Mouse (Mus musculus): ENCODE measurements around the gene Hsf2bp.

Hsf2bp gene

GRCm38 (mm10) chr17:31982326-31983190, 53.6 kb downstream of the Hsf2bp start:
- DNase-seq (ENCODE audit: low read depth, low spot score), result peak; percentile 88

DNA sequence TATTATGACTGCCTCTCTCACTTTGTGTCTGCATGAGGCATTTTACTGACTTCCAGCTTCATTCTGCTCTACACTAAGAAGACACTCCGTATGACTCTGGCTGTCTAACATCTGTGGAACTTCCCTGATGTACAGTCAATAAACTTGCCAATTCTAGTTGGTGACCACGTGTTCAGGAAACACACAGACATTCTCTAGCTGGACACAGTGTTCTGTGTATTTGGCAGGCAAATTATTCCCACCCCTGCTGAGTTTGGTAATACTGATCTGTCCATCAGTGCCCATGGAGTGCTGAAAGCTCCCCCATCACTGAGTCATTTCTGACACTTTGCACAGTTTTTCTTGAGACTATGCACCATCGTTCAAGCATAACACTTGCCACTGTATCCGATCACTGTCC, 56.3 kb downstream of the Hsf2bp start:
- DNase-seq (ENCODE audit: low read depth, low spot score), result peak; percentile 82

DNA sequence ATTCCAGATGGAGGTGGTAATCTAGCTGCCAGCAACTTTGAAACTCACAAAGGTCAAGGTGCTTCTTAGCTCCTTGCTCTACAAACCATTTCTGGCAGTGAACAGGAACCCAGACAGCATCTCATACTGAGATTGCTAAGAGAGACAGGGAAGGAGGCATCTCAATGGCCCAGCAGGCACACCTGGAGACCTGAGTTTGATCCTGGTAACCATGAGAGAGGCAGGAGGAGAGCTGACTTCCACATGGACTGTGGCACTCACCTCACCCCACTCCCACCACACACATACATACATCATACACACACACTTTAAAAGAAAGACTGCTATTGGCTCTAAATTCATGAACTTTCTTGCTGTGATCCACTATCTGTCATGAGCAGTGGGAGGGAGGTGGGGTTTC, 59.0 kb downstream of the Hsf2bp start:
- no peak for DNase-seq (ENCODE audit: low read depth, low spot score)

DNA sequence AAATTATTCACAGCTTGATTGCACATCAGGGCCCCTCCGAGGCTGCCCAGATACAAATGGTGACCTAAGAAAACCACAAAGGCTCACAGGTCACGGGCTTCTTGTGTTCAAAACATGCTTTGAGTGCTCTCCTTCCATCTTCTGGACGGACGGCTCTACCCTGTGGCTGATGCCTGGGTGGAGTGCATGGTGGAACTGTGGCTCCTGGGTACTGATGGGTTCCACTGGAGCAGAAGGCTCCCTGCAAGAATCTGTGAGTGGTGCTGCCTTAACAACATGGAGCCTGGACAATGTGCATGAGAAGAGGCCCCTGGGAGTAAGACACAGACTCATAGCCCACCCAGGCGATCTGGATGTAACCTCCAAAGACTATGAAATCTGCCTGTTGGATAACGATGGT, 59.6 kb downstream of the Hsf2bp start:
- DNase-seq (ENCODE audit: low read depth, low spot score), result no peak

DNA sequence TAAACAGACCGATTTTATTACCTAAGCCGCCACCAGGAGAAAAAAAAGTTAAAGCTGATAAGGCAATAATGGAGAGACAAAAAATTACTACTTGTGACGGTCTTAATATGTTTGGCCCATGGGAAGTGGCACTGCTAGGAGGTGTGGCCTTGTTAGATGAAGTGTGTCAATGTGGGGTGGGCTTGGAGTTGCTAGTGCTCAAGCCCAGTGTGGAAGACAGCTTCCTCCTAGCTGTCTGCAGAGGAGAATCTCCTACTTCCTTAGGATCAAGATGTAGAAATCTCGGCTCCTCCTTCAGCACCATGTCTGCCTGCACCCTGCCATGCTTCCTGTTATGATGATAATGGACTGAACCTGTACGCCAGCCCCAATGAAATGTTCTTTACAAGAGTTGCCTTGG, 61.5 kb downstream of the Hsf2bp start:
- DNase-seq (ENCODE audit: low read depth, low spot score), result no peak

DNA sequence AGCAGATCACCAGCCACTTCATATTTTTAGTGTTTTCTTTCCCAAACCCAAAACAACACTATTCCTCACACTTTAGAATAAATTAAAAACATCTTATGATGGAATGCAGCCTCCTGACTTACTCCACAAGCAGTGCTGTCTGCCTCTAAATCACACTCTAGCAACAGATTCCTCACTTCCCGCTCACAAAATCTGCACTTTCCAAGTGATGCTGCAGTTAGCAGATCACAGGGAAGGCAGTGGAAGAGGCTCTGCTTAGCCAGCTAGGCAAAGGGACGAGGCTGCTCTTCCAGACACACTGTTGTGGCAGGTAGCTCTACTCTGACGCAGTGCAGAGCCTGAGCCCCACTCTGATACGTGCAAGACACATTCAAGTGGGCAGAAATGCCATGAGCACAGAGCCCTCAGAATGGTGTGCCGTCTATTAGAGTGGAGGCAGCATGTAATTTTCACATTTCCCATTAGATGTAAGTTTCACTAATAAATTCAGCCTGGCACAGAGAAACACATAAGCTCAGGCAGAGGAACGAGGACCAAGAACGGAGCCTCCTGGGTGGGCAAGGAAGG, 62.4 kb downstream of the Hsf2bp start:
- DNase-seq (ENCODE audit: low read depth, low spot score), result no peak

GRCm38 (mm10) chr17:31970890-31971289, 65.3 kb downstream of the Hsf2bp start:
- DNase-seq (ENCODE audit: low read depth, low spot score), result no peak

- no peak for DNase-seq (ENCODE audit: low read depth, low spot score)
Observed at GRCm38 (mm10) chr17:31968801-31969200, 67.3 kb downstream of the Hsf2bp start.

DNA sequence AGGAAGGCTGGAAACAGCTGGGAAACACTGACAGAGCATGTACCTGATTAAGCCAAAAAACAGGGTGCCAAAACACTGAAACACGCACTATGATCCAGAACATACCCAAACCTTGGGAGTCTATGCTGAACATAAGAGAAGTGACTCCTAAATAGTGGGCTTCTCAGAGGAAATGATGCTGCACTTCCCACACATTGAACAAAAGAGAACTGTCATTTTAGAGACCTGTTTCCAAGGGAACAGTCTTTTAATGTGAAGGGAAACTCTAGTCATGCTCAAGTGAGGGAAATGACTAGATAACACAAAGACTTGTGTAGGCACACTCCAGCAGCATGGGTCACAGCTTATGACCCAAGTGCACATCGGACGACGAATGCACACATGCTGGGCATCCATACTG, 68.8 kb downstream of the Hsf2bp start:
- DNase-seq (ENCODE audit: low read depth, low spot score), result no peak

- no peak for DNase-seq (ENCODE audit: low read depth, low spot score)
Observed at GRCm38 (mm10) chr17:31966566-31966965, 69.6 kb downstream of the Hsf2bp start.

- peak; percentile 76 for DNase-seq (ENCODE audit: low read depth, low spot score)
Observed at GRCm38 (mm10) chr17:31965623-31966022, 70.5 kb downstream of the Hsf2bp start.

- no peak for DNase-seq (ENCODE audit: low read depth, low spot score)
Observed at GRCm38 (mm10) chr17:31962930-31963329, 73.2 kb downstream of the Hsf2bp start.

GRCm38 (mm10) chr17:31962281-31962680, 73.9 kb downstream of the Hsf2bp start:
- no peak for DNase-seq (ENCODE audit: low read depth, low spot score)

GRCm38 (mm10) chr17:31954551-31955140, 81.5 kb downstream of the Hsf2bp start:
- DNase-seq (ENCODE audit: low read depth, low spot score), result no peak

- DNase-seq (ENCODE audit: low read depth, low spot score), result no peak
Observed at GRCm38 (mm10) chr17:31949076-31949475, 87.1 kb downstream of the Hsf2bp start.

GRCm38 (mm10) chr17:31946436-31946835, 89.7 kb downstream of the Hsf2bp start:
- DNase-seq (ENCODE audit: low read depth, low spot score), result no peak

DNA sequence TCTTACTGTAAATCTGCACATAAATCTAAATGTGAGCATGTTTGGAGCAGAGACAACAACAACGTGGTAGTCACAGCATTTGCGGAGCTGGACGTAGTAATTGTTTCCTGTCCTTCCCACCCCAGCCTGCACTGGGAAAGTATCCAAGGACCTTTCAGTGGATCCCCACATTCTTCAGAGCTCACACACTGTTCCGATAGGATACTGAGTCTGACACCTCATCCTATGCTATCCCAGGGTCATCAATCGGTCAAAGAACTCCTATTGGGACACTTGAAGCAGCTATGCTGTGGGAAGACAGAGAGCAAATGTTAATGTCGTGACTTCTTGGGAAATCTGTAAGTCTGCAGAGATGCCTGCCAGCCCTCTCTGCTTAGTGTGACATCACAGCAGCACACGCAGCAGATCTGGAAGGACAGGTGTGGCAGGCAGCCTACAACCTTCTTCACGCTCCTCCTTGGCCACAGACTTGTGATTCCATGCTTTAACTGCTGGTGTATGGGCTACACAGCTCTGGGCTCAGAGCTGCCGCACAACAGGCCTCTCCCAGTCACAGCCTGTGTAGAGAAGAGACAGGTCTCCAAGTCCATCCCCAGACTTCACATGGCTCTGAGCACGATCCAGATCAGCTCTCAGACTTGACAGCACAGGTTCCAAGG, 92.1 kb downstream of the Hsf2bp start:
- no peak for DNase-seq (ENCODE audit: low read depth, low spot score)

GRCm38 (mm10) chr17:31941616-31942015, 94.5 kb downstream of the Hsf2bp start:
- no peak for DNase-seq (ENCODE audit: low read depth, low spot score)

DNA sequence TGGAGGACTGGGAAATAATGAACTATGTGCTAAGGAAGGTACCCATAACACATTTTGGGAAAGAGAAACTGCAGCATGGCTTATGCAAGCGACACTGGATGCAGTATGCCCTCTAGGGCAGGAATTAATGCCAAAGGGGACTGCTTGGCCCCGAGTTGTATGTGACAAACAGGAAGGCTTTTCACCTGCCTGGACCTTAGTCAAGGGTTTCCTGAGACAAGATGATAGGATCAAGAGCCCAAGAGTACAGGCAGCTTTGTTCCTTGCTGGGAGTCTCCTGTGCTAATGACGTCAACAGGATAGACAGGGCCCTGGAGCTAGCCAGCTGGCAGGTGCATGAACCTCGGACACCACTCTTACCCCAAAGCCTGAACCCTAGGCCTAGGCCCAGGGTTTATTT, 95.5 kb downstream of the Hsf2bp start:
- DNase-seq (ENCODE audit: low read depth, low spot score), result no peak

GRCm38 (mm10) chr17:31939292-31940060, 96.7 kb downstream of the Hsf2bp start:
- no peak for DNase-seq (ENCODE audit: low read depth, low spot score)

DNA sequence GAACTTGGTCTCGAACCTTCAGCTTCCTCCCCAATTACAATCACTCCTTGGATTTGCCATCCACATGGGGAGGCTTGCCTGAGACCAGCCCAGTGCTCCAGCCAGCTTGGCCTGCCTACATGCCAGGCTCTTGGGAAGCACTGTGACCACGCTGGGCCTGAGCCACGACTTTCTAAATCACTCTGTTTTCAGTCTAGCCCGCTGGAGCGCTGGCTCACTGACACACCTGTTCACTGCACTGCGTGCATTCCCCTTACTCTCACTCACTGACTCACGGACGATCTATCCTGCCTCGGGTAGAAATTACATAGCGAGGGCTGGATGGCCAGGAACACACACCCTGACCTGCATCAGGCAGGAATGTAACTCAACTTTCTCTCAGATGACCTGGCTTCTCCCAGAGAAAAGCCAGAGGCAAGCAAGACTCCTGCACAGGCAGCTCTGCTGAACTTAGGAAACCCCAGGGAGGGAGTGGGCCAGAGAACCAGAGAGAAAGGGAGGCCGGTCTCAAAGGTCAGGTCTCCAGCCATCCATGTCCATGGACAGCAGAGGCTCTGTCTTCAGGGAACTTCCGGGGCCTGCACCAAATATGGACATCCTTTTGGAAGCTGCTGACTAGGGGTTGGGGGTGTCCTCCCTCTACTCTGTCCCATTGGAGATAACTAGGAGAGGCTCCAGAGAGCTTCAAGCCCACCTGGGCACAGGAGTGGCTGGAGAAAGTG, 97.4 kb downstream of the Hsf2bp start:
- no peak for DNase-seq (ENCODE audit: low read depth, low spot score)

Data from skeletal muscle tissue, adult 2 months (tissue).